Mouse (Mus musculus) testis, adult 2 months (tissue): Measurements from ENCODE around the gene Pik3r3. TPM values are rescaled to one million over a fixed set of nuclear protein-coding genes. Genes with fewer than 3 reads are reported as not detected.

Experiments
- H3K27ac ChIP-seq: fragments of 200-500 bp; 2 replicates; pipeline ENCODE4 v1.5.1; 2012; ENCODE audit warnings: low read depth, low read length; ENCODE audit not compliant: control insufficient read depth, insufficient read depth
- H3K27me3 ChIP-seq: fragments of 200-500 bp; 2 replicates; pipeline ENCODE4 v1.6.1; 2012; ENCODE audit warnings: mild to moderate bottlenecking, low read length, moderate library complexity; ENCODE audit not compliant: control insufficient read depth, insufficient read depth
- H3K36me3 ChIP-seq: fragments of 200-500 bp; 2 replicates; pipeline ENCODE4 v1.6.1; 2012; ENCODE audit warnings: mild to moderate bottlenecking, low read length; ENCODE audit not compliant: control insufficient read depth, insufficient read depth
- H3K4me1 ChIP-seq: fragments of 200-500 bp; 2 replicates; pipeline ENCODE4 v1.6.1; 2012; ENCODE audit warnings: low read length; ENCODE audit not compliant: control insufficient read depth, insufficient read depth
- H3K4me3 ChIP-seq: fragments of 200-500 bp; 2 replicates; pipeline ENCODE4 v1.5.1; 2012; ENCODE audit warnings: low read depth, mild to moderate bottlenecking, low read length, moderate library complexity, mixed read lengths; ENCODE audit not compliant: control insufficient read depth
- CTCF ChIP-seq: fragments of 200-500 bp; IDR thresholded peaks from 2 replicates; pipeline ENCODE4 v1.5.1; 2012; ENCODE audit warnings: low read depth, mild to moderate bottlenecking, inconsistent platforms, low read length, moderate library complexity; ENCODE audit not compliant: control insufficient read depth, insufficient read depth, insufficient replicate concordance
- POLR2A ChIP-seq: fragments of 200-500 bp; IDR thresholded peaks from 2 replicates; pipeline ENCODE4 v1.6.1; 2012; ENCODE audit warnings: low read depth, mild to moderate bottlenecking, inconsistent platforms, low read length, moderate library complexity; ENCODE audit not compliant: control insufficient read depth
- polyA plus RNA-seq: library from polyadenylated mRNA; depleted of rRNA; stranded (reverse); fragments of >200 nt; gene quantifications from 2 replicates; pipeline ENCODE4 v1.2.3, GENCODE M21; 2012

Gene Pik3r3
- polyA plus RNA-seq, 1 experiment: 46.5 TPM

DNA sequence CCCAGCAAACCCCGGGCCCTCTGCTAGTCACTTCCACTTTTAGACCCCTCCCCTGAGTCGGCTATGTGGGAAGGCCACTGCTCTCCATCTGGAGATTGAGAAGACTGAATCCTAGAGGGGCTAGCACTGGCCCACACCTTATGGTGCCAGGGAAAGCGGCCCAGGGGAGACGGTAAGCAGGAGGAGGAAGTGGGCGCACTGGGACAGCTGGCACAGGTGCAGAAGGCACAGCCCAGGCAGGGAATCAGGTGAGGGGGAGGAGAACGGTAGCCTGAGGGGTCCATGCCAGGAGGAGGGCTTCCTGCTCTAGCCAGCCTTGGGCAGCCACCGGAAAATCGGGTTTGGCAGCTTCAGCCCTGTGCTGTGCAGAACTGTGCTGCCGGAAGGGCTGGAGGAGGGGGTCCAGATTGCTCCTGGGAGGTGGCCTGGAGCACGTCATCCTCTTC lies 44.9 kb upstream of the Pik3r3 start:
- peaks cover 11% of the 10 kb centered on the region for H3K4me1 ChIP-seq
- peak overlapping the region; percentile 70 for H3K4me3 ChIP-seq
- no peaks in the 10 kb centered on the region for H3K27me3 ChIP-seq
- 0 out of 2 replicates have a peak overlapping the region, but pooled peaks have one; percentile 43 for H3K27ac ChIP-seq
- TF ChIP-seq POLR2A (no peak), CTCF (no peak)
- H3K36me3 ChIP-seq: no peaks in the 10 kb centered on the region

GRCm38 (mm10) chr4:116177140-116177539 lies 44.3 kb upstream of the Pik3r3 start:
- TF ChIP-seq CTCF (no peak), POLR2A (no peak)
- Histone ChIP-seq H3K4me3 (peak overlapping the region; percentile 12; the same call in 1 of the 2 replicates), H3K27me3 (no peaks in the 10 kb centered on the region), H3K27ac (peak overlapping the region; percentile 5; the same call in 1 of the 2 replicates), H3K36me3 (no peaks in the 10 kb centered on the region), H3K4me1 (peaks cover 12% of the 10 kb centered on the region)

- Histone ChIP-seq H3K36me3 (no peaks in the 10 kb centered on the region), H3K27ac (no peak overlapping the region), H3K4me3 (no peak overlapping the region), H3K27me3 (no peaks in the 10 kb centered on the region), H3K4me1 (peaks cover 11% of the 10 kb centered on the region)
- no peak for TF ChIP-seq POLR2A
- TF ChIP-seq CTCF: no peak
Observed at GRCm38 (mm10) chr4:116182079-116182478, 39.3 kb upstream of the Pik3r3 start.

- no peak overlapping the region for H3K27ac ChIP-seq
- TF ChIP-seq CTCF (no peak), POLR2A (no peak)
- no peaks in the 10 kb centered on the region for H3K27me3 ChIP-seq
- peaks cover 7% of the 10 kb centered on the region for H3K4me1 ChIP-seq
- H3K36me3 ChIP-seq: no peaks in the 10 kb centered on the region
- no peak overlapping the region for H3K4me3 ChIP-seq
Observed at GRCm38 (mm10) chr4:116182745-116183144, 38.7 kb upstream of the Pik3r3 start.

GRCm38 (mm10) chr4:116185083-116185482 lies 36.3 kb upstream of the Pik3r3 start:
- H3K4me3 ChIP-seq: no peak overlapping the region
- peaks cover 7% of the 10 kb centered on the region for H3K4me1 ChIP-seq
- no peak for TF ChIP-seq CTCF
- no peak for TF ChIP-seq POLR2A
- no peaks in the 10 kb centered on the region for H3K36me3 ChIP-seq
- no peak overlapping the region for H3K27ac ChIP-seq
- no peaks in the 10 kb centered on the region for H3K27me3 ChIP-seq

DNA sequence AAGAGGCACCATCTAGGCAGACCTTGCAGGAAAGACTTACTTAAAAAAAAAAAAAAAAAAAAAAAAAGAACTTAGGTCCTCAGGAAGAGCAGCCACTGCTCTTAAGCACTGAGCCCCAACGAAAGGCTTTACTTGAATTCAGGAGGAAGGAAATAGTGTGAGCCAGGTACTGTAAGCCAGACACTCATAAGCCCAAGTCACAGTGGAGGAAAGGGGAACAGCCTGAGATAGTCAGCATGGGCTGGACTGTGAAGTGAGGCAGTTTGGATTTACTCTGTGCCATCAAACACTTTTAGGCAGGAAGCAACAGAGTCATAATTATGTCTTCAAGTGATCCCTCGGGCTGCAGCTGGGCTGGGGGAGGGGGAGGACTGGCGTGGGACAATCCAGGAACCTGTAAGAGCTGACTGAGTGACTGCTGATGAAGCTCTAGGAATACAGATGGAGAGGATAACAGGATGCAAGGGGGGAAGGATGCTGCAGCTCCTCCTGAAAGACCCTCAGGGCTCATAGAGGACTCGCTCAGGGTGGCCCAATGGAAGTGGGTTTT lies 29.1 kb upstream of the Pik3r3 start:
- Histone ChIP-seq H3K4me1 (no peaks in the 10 kb centered on the region), H3K27ac (no peak overlapping the region), H3K36me3 (no peaks in the 10 kb centered on the region), H3K4me3 (no peak overlapping the region), H3K27me3 (no peaks in the 10 kb centered on the region)
- TF ChIP-seq POLR2A (no peak), CTCF (no peak)

DNA sequence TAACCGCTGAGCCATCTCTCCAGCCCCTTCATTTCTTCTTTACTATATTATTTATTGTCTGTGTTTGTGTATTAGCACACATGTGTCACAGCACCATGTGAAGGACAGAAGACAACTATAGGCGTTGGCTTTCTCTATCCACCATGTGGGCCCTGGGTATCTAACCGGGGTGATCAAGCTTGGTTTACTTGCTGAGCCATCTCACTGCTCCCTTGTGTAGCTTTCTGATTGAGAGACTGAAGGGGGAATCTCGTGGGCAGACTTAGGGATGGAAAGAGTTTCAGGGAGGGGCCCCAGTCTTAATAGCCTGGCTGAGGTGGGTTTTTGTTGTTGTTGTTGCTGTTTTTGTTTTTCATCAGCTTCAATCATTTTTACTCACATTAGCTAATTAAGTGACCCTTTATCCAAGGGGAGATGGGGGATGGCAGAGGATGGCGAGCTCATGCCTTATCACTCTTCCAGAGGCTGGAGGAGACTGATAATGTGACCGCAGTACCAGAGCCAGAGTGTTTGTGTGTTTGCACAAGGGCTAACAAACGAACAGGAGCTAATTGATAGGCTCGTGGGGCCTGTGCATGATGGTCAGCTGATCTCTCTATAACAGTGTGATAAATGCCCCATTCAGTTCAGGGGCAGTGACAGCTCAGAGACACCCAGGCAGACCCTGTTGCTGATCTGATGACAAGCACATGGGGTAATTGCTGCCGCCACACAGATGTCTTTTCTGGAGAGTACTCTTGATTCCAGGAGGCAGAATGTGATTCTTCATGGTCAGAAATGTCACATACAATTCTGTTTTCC lies 27.6 kb upstream of the Pik3r3 start:
- Histone ChIP-seq H3K27me3 (no peaks in the 10 kb centered on the region), H3K27ac (no peak overlapping the region), H3K36me3 (no peaks in the 10 kb centered on the region), H3K4me1 (no peaks in the 10 kb centered on the region), H3K4me3 (no peak overlapping the region)
- TF ChIP-seq POLR2A: no peak
- no peak for TF ChIP-seq CTCF
